Mouse (Mus musculus): Measurements from ENCODE around the gene Ralgps2. TPM values are rescaled to one million over a fixed set of nuclear protein-coding genes. Genes with fewer than 3 reads are reported as not detected.

Gene Ralgps2
- polyA plus RNA-seq, 1 experiment from 2014 or later, result 13.1 TPM

DNA sequence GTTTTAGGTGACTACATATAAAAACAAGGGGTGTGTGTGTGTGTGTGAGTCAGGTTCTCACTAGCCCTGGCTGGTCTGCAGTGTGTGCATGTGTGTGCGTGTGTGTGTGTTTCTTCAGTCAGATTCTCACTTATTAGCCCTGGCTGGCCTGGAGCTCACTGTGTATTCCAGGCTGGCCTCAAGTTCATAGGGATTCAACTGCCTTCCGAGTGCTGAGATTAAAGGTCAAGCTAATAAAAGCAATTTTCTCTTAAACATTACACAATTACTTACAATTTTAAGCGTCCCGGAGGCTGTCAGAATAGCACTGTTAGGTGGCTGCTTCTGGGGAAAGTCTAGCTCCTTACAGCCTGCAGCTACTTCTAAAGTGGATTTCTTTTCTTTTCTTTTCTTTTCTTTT is 101.2 kb downstream of the Ralgps2 start, which contains the start of gene Angptl1:
TSS of gene Angptl1 (plus strand) at position 386 of the 400 bp plus-strand sequence.
- ATAC-seq (ENCODE audit: low read depth), result no peak
- H3K9me3 ChIP-seq (replicated peaks; ENCODE audit: control insufficient read depth, low read length), result no peaks in the 10 kb centered on the region
- H3K4me1 ChIP-seq (ENCODE audit: control insufficient read depth, low read depth, low read length), result no peaks in the 10 kb centered on the region
- H3K4me2 ChIP-seq (ENCODE audit: low read depth, low read length), result no peak within 1 kb of the TSS
- no peak within 1 kb of the TSS for H3K27ac ChIP-seq (ENCODE audit: low read length)
- no peak within 1 kb of the TSS for H3K9ac ChIP-seq (ENCODE audit: low read depth, low read length)
- no peaks in the 10 kb centered on the region for H3K27me3 ChIP-seq (ENCODE audit: control insufficient read depth, insufficient read depth, low read depth, low read length)
- H3K4me3 ChIP-seq (ENCODE audit: low read depth, low read length), result no peak within 1 kb of the TSS
- no peaks in the 10 kb centered on the region for H3K36me3 ChIP-seq (ENCODE audit: control insufficient read depth, insufficient read depth)
- 64% methylated on average over 4 of the region's 4 CpGs for WGBS (ENCODE audit: insufficient replicate concordance)

- Histone ChIP-seq H3K9ac (ENCODE audit: low read depth, low read length) (no peak overlapping the region), H3K4me3 (ENCODE audit: low read depth, low read length) (no peak overlapping the region), H3K4me2 (ENCODE audit: low read depth, low read length) (no peak overlapping the region), H3K36me3 (ENCODE audit: control insufficient read depth, insufficient read depth) (peaks cover 7% of the 10 kb centered on the region; the same call in 1 of the 2 replicates), H3K4me1 (ENCODE audit: control insufficient read depth, low read depth, low read length) (no peaks in the 10 kb centered on the region), H3K27ac (ENCODE audit: low read length) (no peak overlapping the region), H3K27me3 (ENCODE audit: control insufficient read depth, insufficient read depth, low read depth, low read length) (no peaks in the 10 kb centered on the region), H3K9me3 (replicated peaks; ENCODE audit: control insufficient read depth, low read length) (no peaks in the 10 kb centered on the region)
- no peak for ATAC-seq (ENCODE audit: low read depth)
- 68% methylated on average over 1 of the region's 1 CpGs for WGBS (ENCODE audit: insufficient replicate concordance)
These were observed 120.2 kb downstream of the Ralgps2 start for GRCm38 (mm10) chr1:156819236-156819635.

DNA sequence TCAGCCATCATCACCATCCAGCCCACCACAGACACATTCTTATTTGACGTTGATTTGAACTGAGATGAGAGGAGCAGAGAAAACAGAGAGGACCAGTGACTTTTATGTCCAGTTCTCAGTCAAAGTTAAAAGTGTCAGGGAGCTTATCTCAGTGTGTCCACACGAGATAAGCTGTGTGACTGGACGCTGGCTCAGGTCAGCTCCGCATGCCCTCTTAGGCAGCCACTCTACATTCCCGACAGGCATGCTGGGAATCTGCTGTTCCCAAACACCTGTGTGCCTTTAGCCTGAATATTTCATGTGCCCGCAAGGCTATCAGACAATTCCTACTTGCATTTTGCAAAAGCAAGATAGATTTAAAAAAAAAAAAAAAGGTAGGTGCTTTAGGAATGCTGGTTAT is 125.9 kb downstream of the Ralgps2 start:
- Histone ChIP-seq H3K4me2 (ENCODE audit: low read depth, low read length) (no peak overlapping the region), H3K4me1 (ENCODE audit: control insufficient read depth, low read depth, low read length) (no peaks in the 10 kb centered on the region; the same call in 1 of the 2 replicates), H3K27ac (ENCODE audit: low read length) (0 out of 2 replicates have a peak overlapping the region, but pooled peaks have one; percentile 33), H3K27me3 (ENCODE audit: control insufficient read depth, insufficient read depth, low read depth, low read length) (no peaks in the 10 kb centered on the region), H3K9ac (ENCODE audit: low read depth, low read length) (no peak overlapping the region), H3K9me3 (replicated peaks; ENCODE audit: control insufficient read depth, low read length) (no peaks in the 10 kb centered on the region), H3K36me3 (ENCODE audit: control insufficient read depth, insufficient read depth) (peaks cover 7% of the 10 kb centered on the region; the same call in 1 of the 2 replicates), H3K4me3 (ENCODE audit: low read depth, low read length) (no peak overlapping the region)
- peak; percentile 72 for ATAC-seq (ENCODE audit: low read depth)
- 52% methylated on average over 6 of the region's 6 CpGs for WGBS (ENCODE audit: insufficient replicate concordance)

GRCm38 (mm10) chr1:156812716-156813115 is 126.7 kb downstream of the Ralgps2 start:
- Histone ChIP-seq H3K4me1 (ENCODE audit: control insufficient read depth, low read depth, low read length) (no peaks in the 10 kb centered on the region; the same call in 1 of the 2 replicates), H3K27me3 (ENCODE audit: control insufficient read depth, insufficient read depth, low read depth, low read length) (no peaks in the 10 kb centered on the region), H3K36me3 (ENCODE audit: control insufficient read depth, insufficient read depth) (peaks cover 7% of the 10 kb centered on the region; the same call in 1 of the 2 replicates), H3K27ac (ENCODE audit: low read length) (no peak overlapping the region), H3K9ac (ENCODE audit: low read depth, low read length) (no peak overlapping the region), H3K4me3 (ENCODE audit: low read depth, low read length) (no peak overlapping the region), H3K9me3 (replicated peaks; ENCODE audit: control insufficient read depth, low read length) (no peaks in the 10 kb centered on the region), H3K4me2 (ENCODE audit: low read depth, low read length) (no peak overlapping the region)
- no peak for ATAC-seq (ENCODE audit: low read depth)
- 66% methylated on average over 8 of the region's 8 CpGs for WGBS (ENCODE audit: insufficient replicate concordance)

DNA sequence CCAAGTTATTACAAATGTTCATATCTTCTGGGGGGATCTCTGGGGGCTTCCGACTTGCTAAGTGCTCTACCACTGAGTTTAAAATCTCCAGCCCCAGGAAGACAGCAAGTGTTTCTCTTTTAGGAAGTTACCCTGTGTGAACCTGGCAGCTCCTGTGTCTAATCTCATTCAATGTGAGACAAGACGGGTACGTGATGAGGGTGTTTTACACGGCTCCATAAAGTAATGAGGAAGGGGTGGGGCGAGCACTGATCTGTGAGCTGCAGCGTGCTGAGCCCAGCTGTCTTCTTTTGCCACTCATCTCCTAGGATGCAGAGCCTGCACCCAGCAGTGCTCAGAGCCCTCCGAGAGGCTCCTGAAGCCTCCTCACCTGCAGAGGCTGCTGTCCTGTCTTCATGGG is 127.5 kb downstream of the Ralgps2 start:
- Histone ChIP-seq H3K9me3 (replicated peaks; ENCODE audit: control insufficient read depth, low read length) (no peaks in the 10 kb centered on the region), H3K36me3 (ENCODE audit: control insufficient read depth, insufficient read depth) (peaks cover 3% of the 10 kb centered on the region; the same call in 1 of the 2 replicates), H3K4me1 (ENCODE audit: control insufficient read depth, low read depth, low read length) (no peaks in the 10 kb centered on the region; the same call in 1 of the 2 replicates), H3K4me3 (ENCODE audit: low read depth, low read length) (no peak overlapping the region), H3K27me3 (ENCODE audit: control insufficient read depth, insufficient read depth, low read depth, low read length) (no peaks in the 10 kb centered on the region), H3K4me2 (ENCODE audit: low read depth, low read length) (no peak overlapping the region), H3K9ac (ENCODE audit: low read depth, low read length) (no peak overlapping the region), H3K27ac (ENCODE audit: low read length) (no peak overlapping the region)
- no peak for ATAC-seq (ENCODE audit: low read depth)
- 70% methylated on average over 7 of the region's 7 CpGs for WGBS (ENCODE audit: insufficient replicate concordance)

- 61% methylated on average over 10 of the region's 10 CpGs for WGBS (ENCODE audit: insufficient replicate concordance)
- H3K4me1 ChIP-seq (ENCODE audit: control insufficient read depth, low read depth, low read length), result no peaks in the 10 kb centered on the region; the same call in 1 of the 2 replicates
- H3K36me3 ChIP-seq (ENCODE audit: control insufficient read depth, insufficient read depth), result no peaks in the 10 kb centered on the region
- ATAC-seq (ENCODE audit: low read depth), result peak; percentile 53; the same call in 1 of the 2 replicates
- H3K4me3 ChIP-seq (ENCODE audit: low read depth, low read length), result no peak overlapping the region
- H3K4me2 ChIP-seq (ENCODE audit: low read depth, low read length), result no peak overlapping the region
- no peak overlapping the region for H3K9ac ChIP-seq (ENCODE audit: low read depth, low read length)
- no peaks in the 10 kb centered on the region for H3K9me3 ChIP-seq (replicated peaks; ENCODE audit: control insufficient read depth, low read length)
- H3K27ac ChIP-seq (ENCODE audit: low read length), result no peak overlapping the region
- H3K27me3 ChIP-seq (ENCODE audit: control insufficient read depth, insufficient read depth, low read depth, low read length), result no peaks in the 10 kb centered on the region
These were observed 131.1 kb downstream of the Ralgps2 start for GRCm38 (mm10) chr1:156808332-156808731.

DNA sequence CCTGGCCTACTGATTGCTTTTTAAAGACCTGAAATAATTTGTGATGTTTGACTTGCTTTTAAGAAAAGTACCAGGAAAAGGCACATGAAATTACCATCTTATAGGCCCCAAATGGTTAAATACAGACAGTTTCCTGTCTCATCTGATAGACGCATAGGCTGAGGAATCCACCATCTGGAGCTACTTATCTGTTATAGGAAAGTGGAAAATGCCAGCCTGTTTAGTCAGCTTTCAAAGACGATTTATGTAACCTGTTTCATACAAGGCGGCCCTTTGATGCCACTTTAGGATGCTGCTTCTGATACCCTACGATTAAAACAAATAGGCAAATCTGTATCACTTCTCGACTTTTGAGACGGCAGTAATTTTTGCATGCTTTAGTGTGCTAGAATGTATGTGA is 138.2 kb downstream of the Ralgps2 start:
- Histone ChIP-seq H3K27ac (ENCODE audit: low read length) (no peak overlapping the region), H3K36me3 (ENCODE audit: control insufficient read depth, insufficient read depth) (no peaks in the 10 kb centered on the region), H3K4me3 (ENCODE audit: low read depth, low read length) (no peak overlapping the region), H3K9me3 (replicated peaks; ENCODE audit: control insufficient read depth, low read length) (no peaks in the 10 kb centered on the region), H3K4me1 (ENCODE audit: control insufficient read depth, low read depth, low read length) (no peaks in the 10 kb centered on the region), H3K9ac (ENCODE audit: low read depth, low read length) (no peak overlapping the region), H3K27me3 (ENCODE audit: control insufficient read depth, insufficient read depth, low read depth, low read length) (no peaks in the 10 kb centered on the region), H3K4me2 (ENCODE audit: low read depth, low read length) (no peak overlapping the region)
- ATAC-seq (ENCODE audit: low read depth), result no peak
- WGBS (ENCODE audit: insufficient replicate concordance), result 64% methylated on average over 6 of the region's 6 CpGs

DNA sequence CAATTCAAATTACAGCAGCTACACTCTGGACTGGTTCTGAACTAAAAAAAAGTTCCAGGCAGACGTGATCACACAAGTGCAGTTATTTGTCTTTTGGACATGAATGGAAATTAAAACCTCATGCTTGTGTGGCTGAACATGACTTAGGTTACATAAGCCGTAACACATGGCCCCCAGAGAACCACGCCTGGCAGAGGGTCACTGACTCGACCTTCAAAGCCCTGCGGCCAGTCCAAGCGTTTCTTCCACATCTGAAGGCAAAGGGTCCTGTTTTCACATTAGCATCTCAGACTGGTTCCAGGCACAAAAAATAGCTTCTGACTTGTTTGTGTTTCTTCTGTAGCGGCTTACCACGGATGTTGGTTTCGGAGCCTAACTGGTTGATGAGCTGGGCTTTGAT is 143.2 kb downstream of the Ralgps2 start:
- Histone ChIP-seq H3K9ac (ENCODE audit: low read depth, low read length) (no peak overlapping the region), H3K36me3 (ENCODE audit: control insufficient read depth, insufficient read depth) (no peaks in the 10 kb centered on the region), H3K4me1 (ENCODE audit: control insufficient read depth, low read depth, low read length) (no peaks in the 10 kb centered on the region), H3K27me3 (ENCODE audit: control insufficient read depth, insufficient read depth, low read depth, low read length) (no peaks in the 10 kb centered on the region), H3K4me3 (ENCODE audit: low read depth, low read length) (no peak overlapping the region), H3K4me2 (ENCODE audit: low read depth, low read length) (no peak overlapping the region), H3K27ac (ENCODE audit: low read length) (no peak overlapping the region), H3K9me3 (replicated peaks; ENCODE audit: control insufficient read depth, low read length) (no peaks in the 10 kb centered on the region)
- WGBS (ENCODE audit: insufficient replicate concordance), result 70% methylated on average over 9 of the region's 9 CpGs
- ATAC-seq (ENCODE audit: low read depth), result no peak

- no peaks in the 10 kb centered on the region for H3K36me3 ChIP-seq (ENCODE audit: control insufficient read depth, insufficient read depth)
- no peak overlapping the region for H3K4me2 ChIP-seq (ENCODE audit: low read depth, low read length)
- 46% methylated on average over 5 of the region's 5 CpGs for WGBS (ENCODE audit: insufficient replicate concordance)
- H3K4me3 ChIP-seq (ENCODE audit: low read depth, low read length), result no peak overlapping the region
- H3K9me3 ChIP-seq (replicated peaks; ENCODE audit: control insufficient read depth, low read length), result no peaks in the 10 kb centered on the region
- ATAC-seq (ENCODE audit: low read depth), result no peak
- H3K9ac ChIP-seq (ENCODE audit: low read depth, low read length), result no peak overlapping the region
- no peaks in the 10 kb centered on the region for H3K4me1 ChIP-seq (ENCODE audit: control insufficient read depth, low read depth, low read length)
- H3K27me3 ChIP-seq (ENCODE audit: control insufficient read depth, insufficient read depth, low read depth, low read length), result no peaks in the 10 kb centered on the region
- H3K27ac ChIP-seq (ENCODE audit: low read length), result no peak overlapping the region
These were observed 149.5 kb downstream of the Ralgps2 start for GRCm38 (mm10) chr1:156789844-156790490.

All from liver, embryonic 16.5 days (tissue).